Mouse (Mus musculus): ENCODE measurements around the gene Plxnd1.

Gene Plxnd1

GRCm38 (mm10) chr6:115999227-115999626 is 4.4 kb upstream of the Plxnd1 start:
- no peak for DNase-seq (ENCODE audit: low spot score)

GRCm38 (mm10) chr6:115998758-115999157 is 4.0 kb upstream of the Plxnd1 start:
- DNase-seq (ENCODE audit: low spot score): no peak

- DNase-seq (ENCODE audit: low spot score): no peak
Observed at GRCm38 (mm10) chr6:115997726-115998311, 3.0 kb upstream of the Plxnd1 start.

- DNase-seq (ENCODE audit: low spot score): no peak
Observed at GRCm38 (mm10) chr6:115996171-115996851, 1.5 kb upstream of the Plxnd1 start.

GRCm38 (mm10) chr6:115995531-115995941 is 731 bp upstream of the Plxnd1 start:
- no peak for DNase-seq (ENCODE audit: low spot score)

- peak; percentile 25 for DNase-seq (ENCODE audit: low spot score)
Observed at GRCm38 (mm10) chr6:115994146-115994876, 494 bp downstream of the Plxnd1 start.

GRCm38 (mm10) chr6:115993463-115994145 is 1.2 kb downstream of the Plxnd1 start:
- no peak for DNase-seq (ENCODE audit: low spot score)

- DNase-seq (ENCODE audit: low spot score): no peak
Observed at GRCm38 (mm10) chr6:115992981-115993380, 1.8 kb downstream of the Plxnd1 start.

- no peak for DNase-seq (ENCODE audit: low spot score)
Observed at GRCm38 (mm10) chr6:115991881-115992620, 2.8 kb downstream of the Plxnd1 start.

- no peak for DNase-seq (ENCODE audit: low spot score)
Observed at GRCm38 (mm10) chr6:115991108-115991880, 3.5 kb downstream of the Plxnd1 start.

- DNase-seq (ENCODE audit: low spot score): no peak
Observed at GRCm38 (mm10) chr6:115990479-115990878, 4.3 kb downstream of the Plxnd1 start.

- DNase-seq (ENCODE audit: low spot score): no peak
Observed at GRCm38 (mm10) chr6:115990056-115990455, 4.7 kb downstream of the Plxnd1 start.

- DNase-seq (ENCODE audit: low spot score): no peak
Observed at GRCm38 (mm10) chr6:115989607-115990006, 5.2 kb downstream of the Plxnd1 start.

GRCm38 (mm10) chr6:115989032-115989431 is 5.8 kb downstream of the Plxnd1 start:
- no peak for DNase-seq (ENCODE audit: low spot score)

GRCm38 (mm10) chr6:115987096-115987747 is 7.6 kb downstream of the Plxnd1 start:
- DNase-seq (ENCODE audit: low spot score): no peak

GRCm38 (mm10) chr6:115986472-115987095 is 8.2 kb downstream of the Plxnd1 start:
- DNase-seq (ENCODE audit: low spot score): no peak

GRCm38 (mm10) chr6:115985622-115986021 is 9.2 kb downstream of the Plxnd1 start:
- no peak for DNase-seq (ENCODE audit: low spot score)

- DNase-seq (ENCODE audit: low spot score): no peak
Observed at GRCm38 (mm10) chr6:115984580-115984979, 10.2 kb downstream of the Plxnd1 start.

GRCm38 (mm10) chr6:115983306-115984038 is 11.3 kb downstream of the Plxnd1 start:
- no peak for DNase-seq (ENCODE audit: low spot score)
